Comparison of ENCODE assay signal across 8 mouse cellular contexts in genomic region chr16:29560454-29560853, GRCm38 (mm10). TPM values are rescaled to one million over a fixed set of nuclear protein-coding genes. Genes with fewer than 3 reads are reported as not detected.
A peak's percentile ranks its signal among the peaks of the same experiment; 100 is the strongest.
DNase-seq lines count a peak whose midpoint lies in the region; ATAC-seq and TF ChIP-seq lines count a peak whose summit lies in the region.

No protein-coding gene starts in this region.

- no peaks in the 10 kb centered on the region for H3K9me3 ChIP-seq in hindbrain, embryonic 16.5 days (ENCODE audit: control insufficient read depth, low read length)
- H3K9me3 ChIP-seq in stomach, postnatal 0 days (ENCODE audit: control insufficient read depth, low read length): no peaks in the 10 kb centered on the region

- H3K4me1 ChIP-seq in heart, adult 2 months (ENCODE audit: control insufficient read depth, insufficient read depth, low read length): no peaks in the 10 kb centered on the region
- peaks cover 4% of the 10 kb centered on the region; the same call in 1 of the 2 replicates for H3K4me1 ChIP-seq in hindbrain, embryonic 16.5 days (ENCODE audit: control insufficient read depth, insufficient read depth, low read depth, low read length)
- no peaks in the 10 kb centered on the region for H3K4me1 ChIP-seq in stomach, postnatal 0 days (replicated peaks; ENCODE audit: control insufficient read depth, insufficient read depth)

- no peak for TF ChIP-seq EP300 in heart, adult 2 months (IDR thresholded peaks at IDR 0.05; ENCODE audit: insufficient read depth, low read depth, low read length)
- no peak for TF ChIP-seq EP300 in stomach, postnatal 0 days (optimal IDR thresholded peaks at IDR 0.05)

- ATAC-seq in hindbrain, embryonic 16.5 days: peak; percentile 71
- no peak for ATAC-seq in stomach, postnatal 0 days (ENCODE audit: low FRiP score, low TSS enrichment)
- no peak for ATAC-seq in monocyte, adult 5-6 weeks (replicated peaks; ENCODE audit: insufficient number of reproducible peaks, low FRiP score, low TSS enrichment, poor library complexity, severe bottlenecking)

- H3K4me3 ChIP-seq in heart, adult 2 months: peak overlapping the region; percentile 22; the same call in 1 of the 2 replicates
- no peak overlapping the region for H3K4me3 ChIP-seq in hindbrain, embryonic 16.5 days (ENCODE audit: low read length)
- peak overlapping the region; percentile 8; the same call in 1 of the 2 replicates for H3K4me3 ChIP-seq in stomach, postnatal 0 days (ENCODE audit: low read depth, low read length)

- H3K27ac ChIP-seq in heart, adult 2 months: no peak overlapping the region
- no peak overlapping the region for H3K27ac ChIP-seq in hindbrain, embryonic 16.5 days (ENCODE audit: low read depth, low read length)
- H3K27ac ChIP-seq in stomach, postnatal 0 days (replicated peaks): no peak overlapping the region

- DNase-seq in heart, adult 2 months: no peak
- no peak for DNase-seq in heart, adult 8-10 months (ENCODE audit: low spot score)
- peak; percentile 11 to 41 for DNase-seq in right cerebral cortex, adult 2 months (ENCODE audit: low spot score in 2 of 2)
- DNase-seq in right cerebral cortex, postnatal 4 days: no peak
- DNase-seq in stomach, postnatal 0 days (ENCODE audit: low spot score): peak; percentile 18
- no peak for DNase-seq in adipocyte (ENCODE audit: low spot score)

- intact Hi-C loops in heart, adult 2 months (cut with DNase I): loop anchor here (5.0 to 10.0 kb wide), 2 partner anchors 106 to 968 kb away; no protein-coding TSS in a partner anchor

- 14% methylated on average over 10 of the region's 10 CpGs for WGBS in heart, adult 2 months
- 52% methylated on average over 10 of the region's 10 CpGs for WGBS in hindbrain, embryonic 16.5 days
- WGBS in stomach, postnatal 0 days: 36% methylated on average over 10 of the region's 10 CpGs

- H3K27me3 ChIP-seq in heart, adult 2 months (ENCODE audit: control insufficient read depth, insufficient read depth, low read length): no peaks in the 10 kb centered on the region
- no peaks in the 10 kb centered on the region for H3K27me3 ChIP-seq in hindbrain, embryonic 16.5 days (replicated peaks; ENCODE audit: control insufficient read depth, insufficient read depth, low read length)
- H3K27me3 ChIP-seq in stomach, postnatal 0 days (ENCODE audit: control insufficient read depth, insufficient read depth, low read length): no peaks in the 10 kb centered on the region

- no peak overlapping the region for H3K9ac ChIP-seq in heart, adult 2 months (ENCODE audit: low read depth, low read length)
- no peak overlapping the region for H3K9ac ChIP-seq in hindbrain, embryonic 16.5 days (ENCODE audit: low read depth, low read length)
- no peak overlapping the region for H3K9ac ChIP-seq in stomach, postnatal 0 days (ENCODE audit: low read length)

- no peak for TF ChIP-seq CTCF in heart, adult 2 months (IDR thresholded peaks at IDR 0.05)
- TF ChIP-seq CTCF in stomach, postnatal 0 days (IDR thresholded peaks at IDR 0.05; ENCODE audit: low read depth): no peak

- no peaks in the 10 kb centered on the region for H3K36me3 ChIP-seq in heart, adult 2 months (ENCODE audit: control insufficient read depth, insufficient read depth, low read length)
- H3K36me3 ChIP-seq in hindbrain, embryonic 16.5 days (ENCODE audit: control insufficient read depth, insufficient read depth, low read length): no peaks in the 10 kb centered on the region
- H3K36me3 ChIP-seq in stomach, postnatal 0 days (ENCODE audit: control insufficient read depth, insufficient read depth, low read length): no peaks in the 10 kb centered on the region

- TF ChIP-seq POLR2A in heart, adult 2 months (IDR thresholded peaks at IDR 0.05; ENCODE audit: insufficient read depth, low read depth, low read length): no peak

- peak overlapping the region; percentile 48 for H3K4me2 ChIP-seq in hindbrain, embryonic 16.5 days (ENCODE audit: low read length)
- peak overlapping the region; percentile 31; the same call in 1 of the 2 replicates for H3K4me2 ChIP-seq in stomach, postnatal 0 days (replicated peaks; ENCODE audit: low read depth)

- no peaks in the 10 kb centered on the region for H3K79me2 ChIP-seq in heart, adult 2 months (replicated peaks; ENCODE audit: control insufficient read depth, insufficient read depth, low read length)

RNA-seq across cellular contexts. Expression of gene Atp13a4, which starts 15.8 kb away (rescaled TPM):
- total RNA-seq in heart, adult 2 months (2021): not detected
- polyA plus RNA-seq in heart, adult 2 months (2012; rRNA removed): not detected in 2 replicates
- under 1 TPM in 1 of 4 experiments, not detected in 3; 0.82 TPM for total RNA-seq in heart, adult 8-10 months (2022)
- 3.6 and 4.5 TPM in 2 replicates for polyA plus RNA-seq in hindbrain, embryonic 16.5 days (2015; fragmentation: Nextera tagmentation; extraction: Ambion mirVana)
- polyA plus RNA-seq in stomach, postnatal 0 days (2015; fragmentation: Nextera tagmentation; extraction: Ambion mirVana): 1.5 and 1.7 TPM in 2 replicates
- total RNA-seq in monocyte, adult 5-6 weeks (2017): 0.48 to 1.1 TPM in 2 of 3 replicates, not detected in the other

RNA-seq across cellular contexts. Expression of gene Opa1, which starts 18.7 kb away (rescaled TPM):
- 100 to 1,000 TPM; 143 to 163 TPM for total RNA-seq in heart, adult 2 months (2021)
- 27.0 and 48.5 TPM in 2 replicates for polyA plus RNA-seq in heart, adult 2 months (2012; rRNA removed)
- 100 to 1,000 TPM; 148 to 189 (median 170) TPM for total RNA-seq in heart, adult 8-10 months (2022)
- 41.6 and 48.1 TPM in 2 replicates for polyA plus RNA-seq in hindbrain, embryonic 16.5 days (2015; fragmentation: Nextera tagmentation; extraction: Ambion mirVana)
- polyA plus RNA-seq in stomach, postnatal 0 days (2015; fragmentation: Nextera tagmentation; extraction: Ambion mirVana): 14.5 and 16.1 TPM in 2 replicates
- 53.4 to 71.9 TPM (median 57.4 TPM) in 3 replicates for total RNA-seq in monocyte, adult 5-6 weeks (2017)

Comparison
In these comparisons a context has a peak if more than half of its experiments do, and no peak if none do; other contexts are left out.
1. DNase-seq: peak in right cerebral cortex, adult 2 months (2 of 2) and stomach, postnatal 0 days (single experiment); none in heart, adult 2 months (0 of 2), heart, adult 8-10 months (single experiment), right cerebral cortex, postnatal 4 days (single experiment) and adipocyte (single experiment).